Mouse (Mus musculus): ENCODE measurements around the gene Kdm6b.

- no peak for TF ChIP-seq CTCF (IDR thresholded peaks at IDR 0.05; ENCODE audit: low read depth, low read length)
- TF ChIP-seq POLR2A (IDR thresholded peaks at IDR 0.05; ENCODE audit: borderline replicate concordance, low read depth, low read length): no peak
Measured at GRCm38 (mm10) chr11:69368356-69369214, 44.9 kb downstream of the Kdm6b start.

Data from bone marrow macrophage, adult 2 months (primary cell).